Mouse (Mus musculus): ENCODE data around the gene Eif4g2.

The Eif4g2 gene

GRCm38 (mm10) chr7:111082822-111083732 is at the start of gene Eif4g2:
Eif4g2 (minus strand) TSS chr7:111083030.
- DNase-seq: peak; percentile 99

GRCm38 (mm10) chr7:111132596-111132995 is 49.8 kb upstream of the Eif4g2 start:
- no peak for DNase-seq

DNA sequence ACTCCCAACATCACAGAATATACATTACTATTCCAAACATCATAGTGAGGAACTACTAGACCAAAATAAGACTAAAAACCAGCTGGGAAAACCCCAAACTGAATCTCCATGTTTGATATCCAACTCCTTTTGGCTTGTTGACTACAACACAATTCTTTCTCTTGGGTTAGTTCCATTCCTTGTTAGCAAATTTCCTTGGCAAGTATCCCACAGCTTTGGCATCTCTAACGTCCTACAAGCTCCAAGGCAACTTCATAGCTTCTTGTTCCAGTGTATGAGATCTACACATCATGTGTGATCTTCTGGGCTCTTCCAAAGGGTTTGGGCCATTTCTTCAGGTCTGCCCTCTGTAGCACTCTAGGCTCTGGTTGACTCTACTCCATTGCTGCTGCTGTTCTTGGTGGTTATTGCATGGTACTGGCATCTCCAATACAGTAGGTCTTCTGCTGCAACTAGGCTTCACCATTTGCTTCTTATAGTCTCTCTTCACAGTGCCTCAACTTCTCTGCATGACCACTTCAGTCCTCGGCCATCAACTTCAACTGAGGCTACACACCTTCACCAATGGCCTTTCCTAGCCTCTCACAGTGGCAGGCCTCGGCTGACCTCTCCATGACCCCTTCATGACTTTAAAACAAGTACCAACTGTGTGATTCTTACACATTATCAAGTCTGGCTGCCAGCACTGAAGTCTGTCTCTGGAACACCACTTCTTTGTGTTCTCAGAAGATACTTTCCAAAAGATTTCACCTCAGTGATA is 44.0 kb upstream of the Eif4g2 start:
- DNase-seq: peak; percentile 19

DNA sequence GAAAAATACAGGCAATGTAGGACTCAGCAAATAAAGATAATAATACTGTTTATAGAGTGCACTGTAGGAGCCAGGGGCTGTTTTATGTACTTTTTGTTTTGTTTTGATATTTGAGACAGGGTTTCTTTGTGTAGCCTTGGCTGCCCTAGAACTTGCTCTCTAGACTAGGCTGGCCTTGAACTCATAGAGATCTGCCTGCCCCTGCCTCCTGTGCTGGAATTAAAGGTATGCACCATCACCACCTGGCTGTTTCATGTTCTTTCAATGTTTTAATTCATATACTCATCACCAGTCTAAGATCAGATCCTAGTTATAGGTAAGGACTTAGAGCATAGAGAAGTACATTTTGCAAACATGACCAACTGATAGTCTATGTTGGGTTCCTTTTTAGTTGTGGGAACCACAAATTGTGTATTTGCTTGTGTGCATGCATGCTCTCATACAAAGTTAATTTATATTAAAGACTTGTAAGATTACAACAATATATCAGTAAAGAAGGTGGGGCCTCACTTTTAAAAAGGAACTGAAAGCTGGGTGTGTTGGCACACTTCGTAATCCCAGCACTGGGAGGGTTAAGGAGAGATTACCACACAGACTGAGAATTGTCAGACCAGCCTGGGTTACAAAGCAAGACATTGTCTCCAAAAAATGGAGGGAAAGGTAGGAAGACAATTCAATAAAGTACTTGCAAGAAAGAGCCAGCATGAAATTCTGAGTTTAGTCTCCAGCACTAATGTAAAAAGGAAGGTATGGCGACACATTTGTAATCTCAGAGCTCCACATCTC is 41.1 kb upstream of the Eif4g2 start:
- DNase-seq: no peak

GRCm38 (mm10) chr7:111122531-111123130 is 39.8 kb upstream of the Eif4g2 start:
- peak; percentile 97 for DNase-seq

GRCm38 (mm10) chr7:111122084-111122530 is 39.3 kb upstream of the Eif4g2 start:
- peak; percentile 75 for DNase-seq

GRCm38 (mm10) chr7:111121522-111121921 is 38.7 kb upstream of the Eif4g2 start:
- peak; percentile 3 for DNase-seq

GRCm38 (mm10) chr7:111109561-111109960 is 26.7 kb upstream of the Eif4g2 start:
- DNase-seq: no peak

DNA sequence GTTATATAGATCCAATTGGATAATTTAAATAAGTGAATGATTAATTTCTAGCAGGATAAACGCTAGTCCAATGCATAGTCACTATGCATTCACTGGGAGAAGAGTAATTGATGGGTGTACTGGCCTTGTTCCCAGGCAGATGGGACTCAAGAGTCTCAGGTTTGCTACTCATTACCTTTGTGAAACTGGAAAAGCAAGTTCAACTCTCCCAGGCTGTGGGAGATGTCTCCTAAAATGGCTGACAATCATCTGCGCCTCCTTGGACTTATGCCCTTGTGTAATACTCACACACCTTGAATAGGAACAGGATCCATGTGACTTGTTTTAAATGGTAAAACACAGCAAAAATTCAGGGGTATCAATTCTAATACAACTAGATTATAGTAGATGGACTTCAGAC is 26.3 kb upstream of the Eif4g2 start:
- DNase-seq: no peak

- no peak for DNase-seq
Observed at GRCm38 (mm10) chr7:111098196-111098595, 15.4 kb upstream of the Eif4g2 start.

- no peak for DNase-seq
Observed at GRCm38 (mm10) chr7:111095169-111095568, 12.3 kb upstream of the Eif4g2 start.

DNA sequence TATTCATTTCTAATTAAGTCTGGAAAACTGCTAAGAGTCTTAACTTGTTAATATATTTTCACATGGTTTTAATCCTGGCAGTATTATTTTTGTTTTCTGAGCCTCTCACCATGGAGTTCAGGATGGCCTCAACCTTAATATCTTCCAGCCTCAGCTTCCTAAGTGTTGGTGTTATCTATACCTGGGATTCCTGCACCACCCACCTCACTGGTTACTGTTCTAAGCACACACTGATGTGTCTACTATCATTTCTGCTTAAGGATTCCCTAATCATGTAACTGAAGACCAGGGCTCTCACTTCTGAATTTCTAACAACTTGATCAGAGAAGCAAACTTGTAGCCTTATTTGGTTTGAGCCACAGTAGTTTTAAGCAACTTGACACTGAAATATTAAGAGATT is 2.3 kb upstream of the Eif4g2 start:
- no peak for DNase-seq

DNA sequence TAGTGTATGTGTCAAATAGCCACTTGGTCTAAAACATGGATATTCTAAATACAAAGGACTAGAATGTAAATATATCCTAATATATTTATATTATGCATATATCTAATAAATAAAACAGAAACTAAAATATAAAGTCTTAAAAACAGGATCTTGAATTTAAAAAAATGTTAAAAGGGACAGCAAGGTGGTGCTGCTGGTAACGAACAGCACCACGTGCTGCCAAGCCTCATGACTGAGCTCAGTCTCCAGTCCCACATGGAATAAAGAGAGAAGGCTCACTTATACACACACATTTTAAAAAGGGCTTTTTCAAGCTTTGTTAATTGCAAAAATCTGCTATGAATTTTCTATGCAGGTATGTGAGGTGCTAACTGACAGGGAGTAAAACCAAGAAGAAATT is 1.6 kb upstream of the Eif4g2 start:
- DNase-seq: no peak

DNA sequence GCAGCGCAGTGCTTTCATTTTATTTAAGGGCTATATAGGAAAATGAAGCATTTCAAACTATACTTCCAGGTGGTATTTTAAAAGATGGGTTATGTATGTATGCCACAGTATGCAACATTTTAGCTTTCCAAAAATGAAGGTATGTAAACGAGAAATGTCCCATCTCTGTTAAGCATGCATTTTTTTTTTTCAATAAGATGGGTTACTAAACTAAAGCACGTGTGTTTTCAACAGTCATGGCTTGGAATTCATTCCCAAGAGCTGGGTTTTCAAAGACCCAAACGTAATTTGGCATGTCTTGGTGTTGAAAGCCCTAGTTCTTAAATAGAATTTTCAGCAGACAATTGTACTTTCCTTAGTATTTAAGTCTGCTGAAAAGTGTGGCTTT is 897 bp upstream of the Eif4g2 start:
- DNase-seq: no peak

- peak; percentile 87 for DNase-seq
Observed at GRCm38 (mm10) chr7:111082043-111082821, 598 bp downstream of the Eif4g2 start.

- DNase-seq: no peak
Observed at GRCm38 (mm10) chr7:111080876-111081275, 2.0 kb downstream of the Eif4g2 start.

DNA sequence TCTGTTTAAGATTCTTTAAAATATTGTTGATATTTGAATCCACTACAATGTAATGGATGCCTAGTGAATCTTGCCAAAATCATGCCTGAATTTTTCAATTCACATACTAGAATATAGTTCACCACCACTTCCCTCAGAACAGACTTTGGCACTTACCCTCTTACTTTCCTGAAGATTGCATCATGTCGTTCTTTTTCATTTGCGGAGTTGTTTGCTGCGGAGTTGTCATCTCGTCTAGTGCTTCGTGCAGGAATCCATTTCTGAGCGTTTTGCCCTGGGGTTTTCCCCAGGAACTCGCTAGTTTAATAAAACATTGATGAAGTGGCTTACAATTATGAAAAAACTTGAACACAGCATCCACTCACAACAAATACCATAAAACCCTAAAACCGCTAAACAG is 2.8 kb downstream of the Eif4g2 start:
- no peak for DNase-seq

- no peak for DNase-seq
Observed at GRCm38 (mm10) chr7:111078271-111078670, 4.6 kb downstream of the Eif4g2 start.

- DNase-seq: no peak
Observed at GRCm38 (mm10) chr7:111075288-111075687, 7.5 kb downstream of the Eif4g2 start.

GRCm38 (mm10) chr7:111072410-111072809 is 10.4 kb downstream of the Eif4g2 start:
- no peak for DNase-seq

DNA sequence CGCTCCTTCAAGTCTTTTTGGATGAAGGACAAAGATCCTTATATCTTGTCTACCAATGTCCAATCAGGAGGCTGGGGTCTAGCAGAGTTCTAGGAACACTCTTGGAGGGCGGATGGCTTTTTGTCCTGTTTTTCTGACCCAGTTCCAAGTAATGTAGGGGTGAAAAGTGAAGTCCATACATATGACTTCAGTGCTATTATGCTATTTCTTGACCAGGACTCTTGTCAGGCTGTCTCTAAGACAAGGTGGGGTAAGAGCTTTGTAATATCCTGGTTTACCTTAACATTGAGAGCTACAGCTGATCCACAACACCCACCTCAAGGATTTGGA is 12.7 kb downstream of the Eif4g2 start:
- no peak for DNase-seq
